Mouse (Mus musculus) spleen, adult 2 months (tissue): ENCODE measurements around the gene Gng7.

ENCODE experiments used
- CTCF ChIP-seq: fragments of 200-500 bp; IDR thresholded peaks from 2 replicates; pipeline ENCODE4 v1.5.1; 2011; ENCODE audit warnings: mild to moderate bottlenecking, inconsistent platforms; ENCODE audit not compliant: insufficient read depth, insufficient read length, insufficient replicate concordance; ENCODE audit errors: extremely low read depth
- POLR2A ChIP-seq: fragments of 200-500 bp; IDR thresholded peaks from 2 replicates; pipeline ENCODE4 v1.6.1; 2011; ENCODE audit warnings: low read depth, low read length, inconsistent platforms

- no peak for TF ChIP-seq POLR2A
- TF ChIP-seq CTCF: no peak
Measured at GRCm38 (mm10) chr10:80911891-80912290, 102.9 kb downstream of the Gng7 start.
